Mouse (Mus musculus) right cerebral cortex, postnatal 4 days (tissue): ENCODE measurements around the gene Fbxo46.

Experiments
- DNase-seq: peaks from one replicate; pipeline ENCODE4 v3.0.0-alpha.2; 2022

The Fbxo46 gene

DNA sequence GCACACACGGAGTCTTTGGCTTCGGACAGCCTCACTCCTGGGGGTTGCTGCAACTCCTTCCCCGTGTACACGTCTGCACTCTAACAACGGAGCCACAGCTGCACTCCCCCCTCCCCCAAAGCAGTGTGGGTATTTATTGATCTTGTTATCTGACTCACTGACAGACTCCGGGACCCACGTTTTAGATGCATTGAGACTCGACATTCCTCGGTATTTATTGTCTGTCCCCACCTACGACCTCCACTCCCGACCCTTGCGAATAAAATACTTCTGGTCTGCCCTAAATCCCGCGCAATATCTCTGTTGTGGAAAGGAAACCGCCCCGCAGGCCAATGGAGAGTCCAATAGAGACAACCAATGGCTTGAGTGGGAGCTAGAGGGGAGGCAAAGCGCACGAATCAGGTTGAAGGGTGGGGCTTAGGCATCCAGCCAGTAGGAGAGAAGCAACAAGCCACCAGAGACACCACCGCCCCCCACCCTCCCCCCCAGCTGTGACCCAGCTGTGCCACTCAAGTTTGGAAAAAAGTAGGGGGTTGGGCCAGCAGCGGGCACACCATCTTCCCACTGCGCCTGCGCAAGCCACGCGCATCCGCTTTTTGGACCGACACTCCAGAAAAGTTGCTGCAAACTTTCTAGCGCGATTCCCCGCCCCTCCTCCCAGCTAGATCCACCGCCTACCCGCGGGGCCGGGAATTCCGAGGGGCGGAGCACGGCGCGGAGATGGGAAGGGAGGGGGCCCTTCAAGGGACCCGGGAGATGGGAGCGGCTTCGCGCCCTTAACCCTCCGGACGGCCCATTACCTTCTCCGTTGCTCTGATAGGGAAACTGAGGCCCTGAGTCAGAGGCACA, 25.9 kb upstream of the Fbxo46 start:
- peak; percentile 85 for DNase-seq

- DNase-seq: no peak
These were observed 25.2 kb upstream of the Fbxo46 start, which contains the start of gene Six5 for GRCm38 (mm10) chr7:19094471-19094825. Six5 (plus strand) TSS chr7:19094594.

- DNase-seq: no peak
These were observed 24.6 kb upstream of the Fbxo46 start for GRCm38 (mm10) chr7:19094826-19095750.

- peak; percentile 55 for DNase-seq
These were observed 23.9 kb upstream of the Fbxo46 start for GRCm38 (mm10) chr7:19095751-19096110.

DNA sequence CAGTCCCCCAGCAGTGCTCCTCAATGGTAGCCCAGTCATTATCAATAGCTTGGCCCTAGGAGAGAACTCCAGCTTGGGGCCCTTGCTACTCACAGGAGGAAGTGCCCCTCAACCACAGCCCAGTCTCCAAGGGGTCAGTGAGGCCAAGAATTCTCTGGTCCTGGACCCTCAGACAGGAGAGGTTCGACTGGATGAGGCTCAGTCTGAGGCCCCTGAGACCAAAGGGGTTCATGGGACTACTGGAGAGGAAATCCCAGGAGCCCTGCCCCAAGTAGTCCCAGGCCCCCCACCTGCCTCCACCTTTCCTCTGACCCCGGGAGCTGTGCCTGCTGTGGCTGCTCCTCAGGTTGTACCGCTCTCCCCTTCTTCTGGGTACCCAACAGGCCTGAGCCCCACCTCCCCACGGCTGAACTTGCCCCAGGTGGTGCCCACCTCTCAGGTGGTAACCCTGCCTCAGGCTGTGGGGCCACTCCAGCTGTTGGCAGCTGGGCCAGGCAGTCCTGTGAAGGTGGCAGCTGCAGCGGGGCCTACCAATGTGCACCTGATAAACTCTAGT, 23.2 kb upstream of the Fbxo46 start:
- no peak for DNase-seq

DNA sequence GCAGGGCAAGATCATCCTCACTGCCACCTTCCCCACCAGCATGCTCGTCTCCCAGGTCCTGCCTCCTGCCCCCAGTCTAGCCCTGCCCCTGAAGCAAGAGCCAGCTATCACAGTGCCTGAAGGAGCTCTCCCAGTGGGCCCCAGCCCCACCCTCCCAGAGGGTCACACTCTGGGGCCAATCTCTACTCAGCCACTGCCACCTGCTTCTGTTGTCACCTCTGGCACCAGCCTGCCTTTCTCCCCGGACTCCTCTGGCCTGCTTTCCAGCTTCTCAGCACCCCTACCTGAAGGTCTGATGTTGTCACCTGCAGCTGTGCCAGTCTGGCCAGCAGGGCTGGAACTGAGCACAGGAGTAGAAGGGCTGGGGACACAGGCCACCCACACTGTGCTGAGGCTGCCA, 22.4 kb upstream of the Fbxo46 start:
- DNase-seq: no peak

DNA sequence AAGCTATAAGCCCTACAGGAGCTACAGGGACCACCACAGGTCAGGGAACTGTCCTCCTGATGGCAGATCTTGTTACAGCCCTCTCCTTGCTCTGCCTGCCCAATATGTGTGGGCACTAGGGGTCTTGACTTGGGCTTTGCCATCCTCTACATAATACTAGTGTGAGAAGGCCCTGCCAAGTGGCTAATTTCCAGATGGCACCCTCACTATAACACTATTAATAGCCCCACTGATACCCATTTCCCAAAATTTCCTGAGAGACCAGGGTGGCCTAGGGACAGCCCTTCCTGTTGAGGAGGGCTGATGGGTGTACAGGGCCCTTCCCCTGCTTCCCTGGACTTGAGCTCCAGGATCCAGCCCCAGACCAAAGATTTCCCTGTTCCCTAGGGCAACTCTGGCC, 21.8 kb upstream of the Fbxo46 start:
- no peak for DNase-seq

DNA sequence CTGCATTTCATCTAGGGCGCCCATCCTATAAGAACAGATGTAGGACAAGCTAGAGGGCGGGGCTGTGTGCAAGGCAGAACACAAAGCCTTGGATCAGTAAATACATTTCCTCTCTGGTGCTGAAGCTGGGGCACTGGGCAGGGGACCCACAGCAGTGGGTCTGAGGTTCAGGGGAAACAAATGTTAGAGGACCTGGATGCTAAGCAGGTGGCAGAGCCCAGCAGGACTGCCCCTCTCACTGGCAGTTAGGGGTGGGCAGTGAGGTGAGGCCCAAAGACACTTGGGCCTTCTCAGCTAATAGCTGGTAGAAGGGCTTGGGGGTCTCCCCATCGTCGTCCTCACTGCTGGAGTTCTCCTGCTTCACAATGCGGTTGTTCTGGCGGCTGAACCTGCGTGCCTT, 20.8 kb upstream of the Fbxo46 start:
- DNase-seq: no peak

DNA sequence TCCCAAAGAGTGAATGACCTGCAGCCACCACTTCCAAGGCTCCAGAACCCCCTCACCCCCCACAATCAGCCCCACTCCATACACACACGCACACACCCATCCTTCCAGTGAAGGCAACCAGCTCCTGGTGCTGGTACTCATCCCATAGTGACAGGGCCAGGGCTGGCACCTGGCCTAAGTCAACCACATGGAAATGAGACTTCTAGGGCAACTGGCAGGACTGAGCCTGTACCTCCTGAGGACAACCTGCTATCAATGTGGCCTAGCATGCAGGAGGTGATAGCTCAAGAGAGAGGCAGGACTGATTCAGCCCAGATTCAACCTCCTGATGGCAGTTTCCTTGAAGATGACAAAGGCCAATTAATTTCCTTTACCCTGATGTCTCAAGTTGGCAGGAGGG, 19.4 kb upstream of the Fbxo46 start:
- DNase-seq: no peak

DNA sequence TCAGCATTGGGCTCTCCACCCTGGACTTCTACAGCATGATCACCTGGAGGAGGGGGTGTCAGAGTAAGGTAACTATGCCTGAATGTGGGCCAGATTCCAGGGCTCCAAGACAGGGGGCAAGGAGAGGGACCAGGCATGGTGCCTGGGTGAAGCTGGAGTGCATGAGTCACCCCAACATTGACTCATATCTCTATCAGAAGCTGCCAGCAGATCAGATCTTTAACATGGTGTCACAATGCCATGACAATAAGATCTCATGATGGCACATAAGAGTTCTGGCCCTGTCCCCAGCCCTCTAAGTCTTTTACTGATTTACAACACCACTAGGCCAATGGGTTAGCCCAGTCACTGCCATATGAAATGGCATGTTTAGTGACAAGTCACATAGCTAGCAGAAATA, 15.9 kb upstream of the Fbxo46 start:
- no peak for DNase-seq

DNA sequence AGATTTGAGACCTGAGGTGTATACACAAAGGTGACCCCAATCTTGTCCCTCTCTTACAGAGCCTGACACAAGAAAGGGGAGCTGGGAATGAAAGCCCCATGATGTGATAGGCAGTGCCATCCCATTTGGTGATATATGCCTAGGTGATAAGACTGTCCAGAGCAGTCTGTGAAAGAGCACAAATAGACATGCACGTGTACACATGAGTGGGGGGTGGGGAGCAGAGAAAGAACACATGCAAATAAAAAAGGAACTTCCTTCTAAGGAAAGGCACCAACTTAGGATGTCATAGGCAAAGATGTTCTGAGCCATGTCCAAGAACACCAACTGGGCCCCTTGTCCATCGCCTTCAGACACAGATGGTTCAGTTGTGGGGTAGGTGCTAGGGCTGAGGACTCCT, 15.2 kb upstream of the Fbxo46 start:
- DNase-seq: no peak

DNA sequence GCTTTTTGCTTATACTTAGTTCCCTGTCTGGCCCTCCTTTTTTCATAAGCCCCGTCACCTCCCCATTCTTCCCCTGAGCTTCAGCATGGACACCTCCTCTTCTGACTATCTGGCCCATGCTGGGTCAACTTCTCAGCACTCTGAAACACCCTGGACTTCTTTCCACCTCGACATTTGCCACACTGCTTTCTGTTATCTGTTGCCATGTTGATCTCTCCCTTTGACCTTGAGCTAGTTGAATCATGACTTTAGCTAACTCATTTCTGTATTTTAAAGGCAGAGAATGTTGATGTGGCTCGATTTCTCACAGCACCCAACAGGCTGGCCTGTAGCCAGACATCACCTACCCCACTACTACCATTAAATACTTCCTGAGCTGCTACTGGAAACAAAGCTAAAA, 12.2 kb upstream of the Fbxo46 start:
- DNase-seq: no peak

GRCm38 (mm10) chr7:19109565-19109964, 10.1 kb upstream of the Fbxo46 start:
- no peak for DNase-seq

GRCm38 (mm10) chr7:19118028-19118771, 1.5 kb upstream of the Fbxo46 start, which contains the start of gene Gm4969:
Gm4969 (minus strand) TSS chr7:19118368.
- DNase-seq: peak; percentile 81

GRCm38 (mm10) chr7:19119083-19119482, 576 bp upstream of the Fbxo46 start:
- DNase-seq: no peak

DNA sequence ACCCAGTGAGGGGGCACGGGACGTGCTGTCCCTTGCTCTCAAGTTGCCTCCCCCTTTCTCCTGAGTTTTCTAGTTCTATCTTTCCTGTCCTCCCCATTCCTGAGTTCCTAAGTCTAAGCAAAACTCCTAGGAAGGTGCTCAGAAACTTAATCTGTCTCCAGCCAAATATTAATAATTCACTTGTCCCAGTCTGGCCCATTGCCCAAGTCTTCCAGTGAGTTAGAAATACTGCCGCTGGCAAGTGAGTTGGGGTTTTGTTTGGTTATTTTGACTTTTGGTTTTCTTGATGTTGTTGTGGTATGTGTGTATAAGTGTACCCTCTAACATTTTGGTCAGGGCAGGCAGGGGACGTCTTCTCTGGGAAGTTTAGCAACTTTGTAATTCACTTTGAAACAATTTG, 2.0 kb downstream of the Fbxo46 start:
- DNase-seq: no peak

- no peak for DNase-seq
These were observed 5.1 kb downstream of the Fbxo46 start for GRCm38 (mm10) chr7:19124713-19125112.

DNA sequence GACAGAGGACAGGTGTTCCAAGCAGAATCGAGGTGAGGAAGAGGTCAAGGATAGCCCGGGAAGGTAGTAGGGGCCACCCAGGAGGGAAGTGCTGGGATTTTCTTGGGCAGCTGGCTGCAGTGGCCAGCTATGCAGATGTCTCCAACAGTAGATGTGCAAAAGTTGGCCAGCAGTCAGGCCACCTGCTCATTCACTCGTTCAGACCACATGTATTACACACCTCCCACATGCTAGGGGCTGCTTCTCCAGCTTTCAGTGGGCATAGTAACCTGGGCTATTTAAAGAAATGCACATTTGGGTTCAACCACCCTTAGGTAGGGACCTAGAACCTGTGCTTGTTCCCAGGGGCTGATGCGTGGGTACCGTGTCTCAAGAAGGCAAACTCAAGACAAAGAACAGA, 8.1 kb downstream of the Fbxo46 start:
- DNase-seq: no peak

GRCm38 (mm10) chr7:19129396-19129795, 9.7 kb downstream of the Fbxo46 start:
- DNase-seq: no peak

DNA sequence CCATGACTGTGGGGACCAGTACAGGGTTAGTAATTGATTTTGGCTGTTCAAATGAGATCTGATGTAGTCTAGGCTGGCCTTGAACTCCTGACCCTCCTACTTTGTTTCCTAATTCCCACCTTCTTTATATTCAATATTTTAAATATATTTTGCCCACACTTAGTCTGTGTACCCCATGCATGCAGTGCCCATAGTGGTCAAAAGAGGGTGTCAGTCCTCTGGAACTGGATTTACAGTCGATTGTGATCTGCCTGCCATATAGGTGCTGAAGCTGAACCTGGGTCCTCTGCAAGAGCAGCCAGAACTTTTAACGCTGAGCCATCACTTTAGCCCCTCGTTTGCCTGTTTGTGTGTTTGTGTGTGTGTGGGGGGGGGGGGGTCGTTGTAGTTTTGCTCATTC, 11.0 kb downstream of the Fbxo46 start:
- no peak for DNase-seq

GRCm38 (mm10) chr7:19131324-19131848, 11.7 kb downstream of the Fbxo46 start:
- DNase-seq: peak; percentile 96

DNA sequence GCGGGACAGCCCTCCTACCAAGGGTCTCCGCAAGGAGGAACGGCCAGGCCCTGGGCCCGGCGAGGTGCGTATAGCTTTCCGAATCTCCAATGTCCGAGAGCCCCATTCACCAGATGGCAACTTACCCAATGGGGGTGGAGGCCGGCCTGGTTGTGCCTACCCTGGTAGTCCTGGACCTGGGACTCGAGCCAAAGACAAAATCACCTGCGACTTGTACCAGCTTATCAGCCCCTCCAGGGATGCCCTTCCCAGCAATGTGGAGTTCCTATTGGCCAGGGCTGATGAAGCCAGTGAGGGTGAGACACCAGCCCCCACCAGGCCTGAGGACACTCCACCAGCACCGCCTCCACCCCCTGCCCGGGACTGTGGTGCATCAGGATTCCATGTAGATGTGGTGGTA, 16.5 kb downstream of the Fbxo46 start:
- no peak for DNase-seq
